8 mouse cellular contexts compared by ENCODE assay signal in genomic region chr16:90185928-90186588, GRCm38 (mm10). TPM values are rescaled to one million over a fixed set of nuclear protein-coding genes. Genes with fewer than 3 reads are reported as not detected.
DNase-seq lines count a peak whose midpoint lies in the region; ATAC-seq lines count a peak whose summit lies in the region.

No protein-coding gene starts in this region.

- ATAC-seq in forebrain, embryonic 13.5 days, result peak; percentile 85
- peak; percentile 62; the same call in 1 of the 2 replicates for ATAC-seq in hindbrain, embryonic 11.5 days (ENCODE audit: low FRiP score)

- no peaks in the 10 kb centered on the region for H3K4me1 ChIP-seq in forebrain, embryonic 13.5 days
- no peaks in the 10 kb centered on the region for H3K4me1 ChIP-seq in hindbrain, embryonic 11.5 days (replicated peaks; ENCODE audit: control insufficient read depth, insufficient read depth, low read length)

- H3K4me3 ChIP-seq in forebrain, embryonic 13.5 days, result no peak overlapping the region
- no peak overlapping the region for H3K4me3 ChIP-seq in hindbrain, embryonic 11.5 days (ENCODE audit: low read depth, low read length)

- H3K4me2 ChIP-seq in forebrain, embryonic 13.5 days, result no peak overlapping the region
- H3K4me2 ChIP-seq in hindbrain, embryonic 11.5 days (replicated peaks; ENCODE audit: low read depth, low read length), result no peak overlapping the region

- H3K9me3 ChIP-seq in forebrain, embryonic 13.5 days (replicated peaks), result no peaks in the 10 kb centered on the region
- H3K9me3 ChIP-seq in hindbrain, embryonic 11.5 days (ENCODE audit: control insufficient read depth, low read length), result no peaks in the 10 kb centered on the region

- H3K27ac ChIP-seq in forebrain, embryonic 13.5 days, result no peak overlapping the region
- no peak overlapping the region for H3K27ac ChIP-seq in hindbrain, embryonic 11.5 days (ENCODE audit: low read depth, low read length)

- no peaks in the 10 kb centered on the region for H3K27me3 ChIP-seq in forebrain, embryonic 13.5 days
- no peaks in the 10 kb centered on the region for H3K27me3 ChIP-seq in hindbrain, embryonic 11.5 days (ENCODE audit: control insufficient read depth, insufficient read depth, low read length)

- no peaks in the 10 kb centered on the region for H3K36me3 ChIP-seq in forebrain, embryonic 13.5 days (ENCODE audit: poor library complexity, severe bottlenecking)
- H3K36me3 ChIP-seq in hindbrain, embryonic 11.5 days (ENCODE audit: control insufficient read depth, insufficient read depth, low read length), result no peaks in the 10 kb centered on the region

- H3K9ac ChIP-seq in forebrain, embryonic 13.5 days, result no peak overlapping the region
- no peak overlapping the region for H3K9ac ChIP-seq in hindbrain, embryonic 11.5 days (ENCODE audit: low read depth, low read length)

- peak; percentile 74 for DNase-seq in MEL-GATA-1-ER (ENCODE audit: extremely low read depth, low read depth)
- peak; percentile 79 for DNase-seq in c-Kit-positive CD71-positive TER-119-negative erythroid progenitor cells, embryonic 14.5 days (ENCODE audit: low read depth)
- DNase-seq in hindbrain, embryonic 11.5 days (ENCODE audit: low spot score), result peak; percentile 88
- DNase-seq in layer of hippocampus, adult 8-10 months (ENCODE audit: low spot score in 2 of 2), result peak; percentile 74 to 89
- DNase-seq in lung, postnatal 10 days, result peak; percentile 86
- peak; percentile 70 for DNase-seq in ovary, postnatal 14 days (ENCODE audit: low spot score)
- peak; percentile 80 for DNase-seq in thymus, postnatal 14 days

- 46% methylated on average over 8 of the region's 8 CpGs for WGBS in forebrain, embryonic 13.5 days
- 36% methylated on average over 8 of the region's 8 CpGs for WGBS in hindbrain, embryonic 11.5 days

RNA-seq across cellular contexts. Expression of gene Sod1, which starts 34.5 kb away (rescaled TPM):
- polyA plus RNA-seq in forebrain, embryonic 13.5 days (2015; fragmentation: Nextera tagmentation; extraction: Ambion mirVana), result 954 and 979 TPM in 2 replicates
- 987 and 1,009 TPM in 2 replicates for polyA plus RNA-seq in hindbrain, embryonic 11.5 days (2014; fragmentation: Nextera tagmentation; extraction: Ambion mirVana)
- 100 to 1,000 TPM; 356 to 433 (median 388) TPM for total RNA-seq in layer of hippocampus, adult 8-10 months (2022)

RNA-seq across cellular contexts. Expression of gene Tiam1, which starts 42.5 kb away (rescaled TPM):
- 25.6 and 29.4 TPM in 2 replicates for polyA plus RNA-seq in forebrain, embryonic 13.5 days (2015; fragmentation: Nextera tagmentation; extraction: Ambion mirVana)
- 23.3 and 27.6 TPM in 2 replicates for polyA plus RNA-seq in hindbrain, embryonic 11.5 days (2014; fragmentation: Nextera tagmentation; extraction: Ambion mirVana)
- 100 to 1,000 TPM; 103 to 125 (median 116) TPM for total RNA-seq in layer of hippocampus, adult 8-10 months (2022)
